Mouse (Mus musculus) urinary bladder, adult 18-20 months (tissue): ENCODE results near the gene Fry.

ENCODE experiments used
- DNase-seq, 2 experiments: peaks; one replicate each; pipeline ENCODE4 v3.0.0; 2022; ENCODE audit warnings: low spot score in 2 of 2, mixed read lengths in 2 of 2

Fry gene

GRCm38 (mm10) chr5:150384272-150385215, 266.1 kb downstream of the Fry start:
- DNase-seq = no peak

GRCm38 (mm10) chr5:150385224-150385623, 266.8 kb downstream of the Fry start:
- DNase-seq = no peak

- DNase-seq = no peak
These were observed 270.2 kb downstream of the Fry start for GRCm38 (mm10) chr5:150388623-150389022.

GRCm38 (mm10) chr5:150389589-150390377, 271.3 kb downstream of the Fry start:
- DNase-seq = no peak

- DNase-seq = no peak
These were observed 272.0 kb downstream of the Fry start for GRCm38 (mm10) chr5:150390422-150390821.

- DNase-seq = no peak
These were observed 276.2 kb downstream of the Fry start for GRCm38 (mm10) chr5:150394645-150395044.

GRCm38 (mm10) chr5:150402832-150403447, 284.5 kb downstream of the Fry start:
- no peak for DNase-seq

- no peak for DNase-seq
These were observed 286.4 kb downstream of the Fry start for GRCm38 (mm10) chr5:150404867-150405266.

- DNase-seq = no peak
These were observed 290.5 kb downstream of the Fry start for GRCm38 (mm10) chr5:150408979-150409378.

GRCm38 (mm10) chr5:150409451-150410045, 291.1 kb downstream of the Fry start:
- no peak for DNase-seq

GRCm38 (mm10) chr5:150412750-150413450, 294.5 kb downstream of the Fry start:
- no peak for DNase-seq

GRCm38 (mm10) chr5:150414823-150415222, 296.4 kb downstream of the Fry start:
- DNase-seq = no peak

GRCm38 (mm10) chr5:150417223-150417622, 298.8 kb downstream of the Fry start:
- DNase-seq = no peak

- no peak for DNase-seq
These were observed 299.6 kb downstream of the Fry start for GRCm38 (mm10) chr5:150418035-150418434.

- DNase-seq = no peak
These were observed 306.6 kb downstream of the Fry start for GRCm38 (mm10) chr5:150425038-150425437.

- no peak for DNase-seq
These were observed 308.1 kb downstream of the Fry start for GRCm38 (mm10) chr5:150426595-150426994.

- DNase-seq = no peak
These were observed 312.8 kb downstream of the Fry start for GRCm38 (mm10) chr5:150431286-150431685.

GRCm38 (mm10) chr5:150432960-150433359, 314.5 kb downstream of the Fry start:
- DNase-seq = no peak

- no peak for DNase-seq
These were observed 318.4 kb downstream of the Fry start for GRCm38 (mm10) chr5:150436629-150437389.

- no peak for DNase-seq
These were observed 323.2 kb downstream of the Fry start for GRCm38 (mm10) chr5:150441690-150442089.
